Mouse (Mus musculus): ENCODE data around the gene Zcchc24.

Gene Zcchc24

DNA sequence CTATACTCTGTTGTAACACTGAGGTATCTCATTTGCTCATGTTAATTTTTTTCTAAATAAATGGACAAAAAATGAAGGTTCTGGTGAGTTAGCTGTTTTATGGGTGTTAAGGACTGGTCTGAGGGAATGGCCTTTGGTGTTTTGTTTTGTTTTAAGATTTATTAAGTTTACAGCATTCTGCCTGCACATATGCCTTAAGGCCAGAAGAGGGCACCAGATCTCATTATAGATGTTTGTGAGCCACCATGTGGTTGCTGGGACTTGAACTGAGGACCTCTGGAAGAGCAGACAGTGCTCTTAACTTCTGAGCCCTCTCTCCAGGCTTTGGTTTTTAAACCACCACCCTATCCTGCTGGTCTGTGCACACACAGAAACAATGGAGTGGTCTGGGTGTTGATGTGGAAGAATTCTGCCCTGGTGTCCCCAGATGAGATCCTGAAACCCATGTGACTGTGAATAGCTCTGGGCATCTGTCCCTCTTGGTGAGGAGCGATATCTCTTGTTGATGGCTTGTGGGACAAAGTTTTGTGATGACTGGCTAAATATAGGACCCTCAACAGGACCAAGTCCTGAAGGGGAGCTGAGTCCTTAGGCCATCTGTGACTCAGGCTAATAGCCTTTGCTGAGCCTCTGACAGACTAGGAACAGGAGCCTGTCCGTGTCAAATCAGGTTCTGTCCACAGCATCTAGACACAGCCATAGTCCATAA is 102.0 kb downstream of the Zcchc24 start:
- DNase-seq (ENCODE audit: low spot score in 2 of 2): no peak

DNA sequence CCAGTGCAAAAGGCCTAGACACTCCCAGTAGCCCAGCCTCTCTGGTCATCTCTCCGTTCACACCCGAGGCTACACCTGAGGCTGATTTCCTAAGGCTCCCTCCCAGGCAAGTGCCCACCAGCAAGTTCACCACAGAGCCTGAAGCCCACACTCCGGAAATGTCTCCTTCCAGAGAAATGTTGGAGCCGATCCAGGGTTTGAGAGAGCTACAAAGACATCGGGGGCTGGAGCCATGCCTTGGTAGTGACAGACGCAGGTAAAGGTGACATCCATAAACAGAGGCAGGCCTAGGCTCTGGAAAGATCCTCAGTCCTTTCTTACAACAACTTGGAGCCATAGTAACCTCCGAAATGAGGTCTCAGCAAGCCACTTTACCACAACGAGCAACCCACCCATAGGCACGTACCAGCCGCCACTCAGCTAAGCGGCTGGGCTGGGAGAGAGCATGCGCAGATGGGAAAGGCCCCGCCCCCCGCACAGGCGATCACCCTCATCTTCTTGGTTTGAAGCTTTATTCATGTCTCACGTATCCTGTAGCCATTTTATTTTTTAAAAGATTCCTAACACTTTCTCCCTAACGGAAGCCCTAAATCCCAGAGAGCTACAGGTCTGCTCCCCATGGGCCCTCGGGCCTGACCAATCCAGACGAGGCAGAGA is 103.4 kb downstream of the Zcchc24 start:
- DNase-seq (ENCODE audit: low spot score in 2 of 2): no peak

DNA sequence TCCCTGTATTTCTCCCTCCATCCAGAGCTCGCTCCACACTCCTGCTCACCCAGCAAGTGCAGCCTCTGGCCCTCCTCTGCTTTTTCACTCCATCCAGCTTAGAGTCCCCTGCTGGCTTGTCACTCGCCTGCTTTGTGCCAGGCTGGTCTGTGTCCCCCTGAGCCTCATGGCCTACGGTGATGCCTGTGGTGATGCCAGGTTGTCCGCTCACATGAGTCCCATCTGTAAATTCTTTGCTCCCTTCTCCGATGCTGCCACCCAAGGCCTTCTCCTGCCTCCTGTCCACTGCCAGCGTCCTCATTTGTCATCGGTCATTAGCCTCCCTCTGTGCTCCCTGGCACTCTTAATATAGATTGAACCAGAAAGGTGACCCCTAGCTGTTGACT is 104.5 kb downstream of the Zcchc24 start:
- DNase-seq (ENCODE audit: low spot score in 2 of 2): no peak

DNA sequence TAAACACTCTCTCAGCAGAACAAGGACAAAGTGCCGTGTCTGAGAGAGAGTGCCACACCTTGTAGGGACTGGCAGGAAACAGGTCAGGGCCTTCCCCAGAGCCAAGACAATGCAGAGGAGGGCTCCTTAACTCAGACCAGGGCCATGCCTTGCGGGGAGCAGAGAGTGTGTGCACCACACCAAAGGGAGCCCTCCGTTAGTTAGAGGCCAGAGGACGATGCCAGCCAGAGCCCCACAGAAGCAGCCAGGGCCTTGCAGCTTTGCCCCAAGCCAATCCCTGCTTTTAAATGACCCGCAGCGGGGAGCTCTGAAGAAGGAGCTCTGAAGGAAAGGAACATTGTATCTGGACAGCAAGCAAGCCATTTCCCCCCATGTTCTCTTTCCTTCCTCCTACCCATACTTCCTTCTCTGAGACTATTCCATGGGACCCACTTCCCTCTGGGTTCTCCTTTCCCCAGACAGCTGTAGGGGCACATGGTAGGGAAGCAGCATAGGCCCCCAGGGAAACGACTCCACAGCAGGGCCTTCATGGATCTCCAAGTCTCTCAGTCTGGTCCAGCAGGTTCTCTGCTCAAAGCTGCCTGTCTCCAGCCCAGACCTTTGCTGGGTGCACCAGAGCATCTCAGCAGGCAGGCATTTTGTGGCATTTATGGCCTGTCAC is 105.1 kb downstream of the Zcchc24 start:
- DNase-seq (ENCODE audit: low spot score in 2 of 2): no peak
